Mouse (Mus musculus) bone marrow macrophage, adult 2 months (primary cell): Measurements from ENCODE around the gene Rad54l. TPM values are rescaled to one million over a fixed set of nuclear protein-coding genes. Genes with fewer than 3 reads are reported as not detected.

Source experiments
- H3K27ac ChIP-seq: 2 replicates; pipeline ENCODE4 v1.5.1; 2012; ENCODE audit warnings: low read depth, low read length; ENCODE audit not compliant: insufficient read depth
- H3K4me1 ChIP-seq: 2 replicates; pipeline ENCODE4 v1.6.1; 2012; ENCODE audit warnings: low read length; ENCODE audit not compliant: control insufficient read depth, insufficient read depth
- H3K4me3 ChIP-seq: 2 replicates; pipeline ENCODE4 v1.5.1; 2012; ENCODE audit warnings: mild to moderate bottlenecking, low read length, moderate library complexity; ENCODE audit not compliant: insufficient read depth
- CTCF ChIP-seq: IDR thresholded peaks from 2 replicates; pipeline ENCODE4 v1.5.1; 2012; ENCODE audit warnings: low read depth, mild to moderate bottlenecking, low read length, moderate library complexity
- POLR2A ChIP-seq: IDR thresholded peaks from 2 replicates; pipeline ENCODE4 v1.6.1; 2012; ENCODE audit warnings: mild to moderate bottlenecking, low read depth, low read length, borderline replicate concordance
- polyA plus RNA-seq: library from polyadenylated mRNA; stranded (reverse); fragments of >200 nt; gene quantifications from 2 replicates; pipeline ENCODE4 v1.2.4, GENCODE M21; 2012; ENCODE audit not compliant: missing spikeins, insufficient read depth, insufficient read length

Rad54l gene
- polyA plus RNA-seq, 1 experiment = 10.0 TPM

GRCm38 (mm10) chr4:116142269-116142668 is 18.8 kb upstream of the Rad54l start:
- Histone ChIP-seq H3K27ac (no peak overlapping the region), H3K4me3 (no peak overlapping the region), H3K4me1 (0 out of 2 replicates have a peak, but pooled peaks cover 2% of the 10 kb centered on the region)
- TF ChIP-seq CTCF (no peak), POLR2A (no peak)

- TF ChIP-seq CTCF = no peak
- no peak for TF ChIP-seq POLR2A
These were observed 18.2 kb upstream of the Rad54l start for GRCm38 (mm10) chr4:116141736-116142135.

GRCm38 (mm10) chr4:116140801-116141574 is 17.5 kb upstream of the Rad54l start:
- H3K27ac ChIP-seq = no peak overlapping the region
- no peak overlapping the region for H3K4me3 ChIP-seq
- 0 out of 2 replicates have a peak, but pooled peaks cover 2% of the 10 kb centered on the region for H3K4me1 ChIP-seq
- no peak for TF ChIP-seq CTCF
- no peak for TF ChIP-seq POLR2A

More at GRCm38 (mm10) chr4:116141736-116142135, 18.2 kb upstream of the Rad54l start:
- H3K27ac ChIP-seq = no peak overlapping the region
- 0 out of 2 replicates have a peak, but pooled peaks cover 2% of the 10 kb centered on the region for H3K4me1 ChIP-seq
- no peak overlapping the region for H3K4me3 ChIP-seq

- H3K27ac ChIP-seq = no peak overlapping the region
- TF ChIP-seq POLR2A (no peak), CTCF (no peak)
- peaks cover 2% of the 10 kb centered on the region for H3K4me1 ChIP-seq
- H3K4me3 ChIP-seq = no peak overlapping the region
These were observed 14.0 kb upstream of the Rad54l start for GRCm38 (mm10) chr4:116137421-116137996.

- TF ChIP-seq CTCF (peak; percentile 42; the same call in 1 of the 2 replicates), POLR2A (no peak)
- Histone ChIP-seq H3K27ac (no peak overlapping the region), H3K4me1 (peaks cover 2% of the 10 kb centered on the region), H3K4me3 (no peak overlapping the region)
These were observed 11.5 kb upstream of the Rad54l start for GRCm38 (mm10) chr4:116134990-116135389.

- no peak overlapping the region for H3K27ac ChIP-seq
- no peak overlapping the region for H3K4me3 ChIP-seq
- peaks cover 2% of the 10 kb centered on the region for H3K4me1 ChIP-seq
- TF ChIP-seq CTCF = no peak
- TF ChIP-seq POLR2A = no peak
These were observed 9.6 kb upstream of the Rad54l start for GRCm38 (mm10) chr4:116133126-116133525.

GRCm38 (mm10) chr4:116127956-116128355 is 4.5 kb upstream of the Rad54l start:
- Histone ChIP-seq H3K4me1 (peaks cover 8% of the 10 kb centered on the region), H3K4me3 (no peak overlapping the region), H3K27ac (no peak overlapping the region)
- no peak for TF ChIP-seq POLR2A
- no peak for TF ChIP-seq CTCF

GRCm38 (mm10) chr4:116125803-116126386 is 2.4 kb upstream of the Rad54l start:
- Histone ChIP-seq H3K4me1 (peaks cover 8% of the 10 kb centered on the region), H3K27ac (no peak overlapping the region), H3K4me3 (no peak overlapping the region)
- no peak for TF ChIP-seq POLR2A
- TF ChIP-seq CTCF = no peak

GRCm38 (mm10) chr4:116122762-116123161 is 728 bp downstream of the Rad54l start:
- Histone ChIP-seq H3K27ac (peak overlapping the region; percentile 37), H3K4me3 (peak overlapping the region; percentile 72), H3K4me1 (peaks cover 10% of the 10 kb centered on the region)
- TF ChIP-seq POLR2A = no peak

GRCm38 (mm10) chr4:116111486-116111885 is 12.0 kb downstream of the Rad54l start:
- H3K4me1 ChIP-seq = no peaks in the 10 kb centered on the region
- no peak overlapping the region for H3K27ac ChIP-seq
- H3K4me3 ChIP-seq = no peak overlapping the region
- TF ChIP-seq CTCF = no peak
- TF ChIP-seq POLR2A = no peak
